Mouse (Mus musculus): Measurements from ENCODE around the gene Gm12216.
"Not testable (repeated sequence)": the region's sequence is repeated elsewhere in the genome, so short reads cannot be mapped to it uniquely, and the experiment has no call there.

Gene Gm12216

DNA sequence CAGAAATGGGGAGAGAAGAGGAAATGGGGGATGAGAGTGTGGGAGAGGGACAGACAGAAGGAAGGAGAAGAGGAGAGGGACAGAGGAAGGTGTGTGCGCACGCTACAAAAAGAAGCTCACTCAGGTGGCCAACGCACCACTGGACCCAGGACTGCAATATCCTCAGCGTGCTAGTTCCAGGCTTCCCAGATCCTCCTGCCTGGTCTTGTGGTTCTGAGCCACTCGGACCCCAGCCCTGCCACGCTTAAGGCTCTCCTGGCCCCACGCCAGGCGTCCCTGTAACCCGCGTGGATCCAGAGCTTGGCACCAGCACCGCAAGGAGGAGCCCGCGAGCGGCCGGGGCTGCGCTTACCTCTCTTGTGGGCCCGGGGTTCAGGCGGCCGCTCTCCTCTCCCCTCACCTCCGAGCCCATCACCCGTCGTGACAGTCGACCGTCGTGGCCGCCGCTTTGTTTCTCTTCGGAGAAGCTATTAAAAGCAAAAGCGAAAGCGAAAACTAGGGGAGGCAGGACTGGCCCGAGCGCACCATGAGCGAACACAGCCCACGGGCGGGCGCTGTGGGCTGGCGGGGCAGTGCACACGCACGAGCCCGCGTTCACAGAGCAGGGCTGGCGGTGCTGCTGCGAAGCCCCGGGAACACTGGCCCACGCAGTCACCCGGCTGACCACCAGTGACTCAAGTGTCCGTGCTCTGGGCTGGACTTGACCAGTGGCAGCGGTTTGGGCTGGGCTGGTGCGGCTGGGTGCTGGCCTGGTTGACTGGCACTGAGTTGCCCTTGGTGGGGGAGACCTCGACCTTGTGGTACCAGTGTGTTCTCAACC lies at the start of gene Gm12216:
Gm12216 (minus strand) TSS at position 496 of the 820 bp plus-strand sequence.
- peak; percentile 19 to 22 for DNase-seq

DNA sequence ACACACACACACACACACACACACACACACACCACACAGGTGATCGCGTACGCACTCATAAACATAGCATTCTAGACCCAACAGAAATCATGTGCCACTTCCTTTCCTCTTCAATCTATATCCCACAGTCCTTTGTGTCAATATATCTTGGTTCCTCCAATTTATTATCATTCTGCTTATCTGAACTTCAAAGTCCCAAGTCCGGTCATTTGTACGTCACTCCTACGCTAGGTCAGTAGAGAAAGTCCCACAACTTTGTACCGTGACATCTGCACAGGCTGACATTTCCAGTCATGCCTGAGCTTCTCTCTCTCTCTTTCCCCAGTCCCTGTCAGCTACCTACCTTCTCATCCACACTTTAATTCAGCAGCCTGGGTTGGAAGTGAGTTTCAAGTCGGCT lies 49.6 kb upstream of the Gm12216 start:
- DNase-seq, result no peak

DNA sequence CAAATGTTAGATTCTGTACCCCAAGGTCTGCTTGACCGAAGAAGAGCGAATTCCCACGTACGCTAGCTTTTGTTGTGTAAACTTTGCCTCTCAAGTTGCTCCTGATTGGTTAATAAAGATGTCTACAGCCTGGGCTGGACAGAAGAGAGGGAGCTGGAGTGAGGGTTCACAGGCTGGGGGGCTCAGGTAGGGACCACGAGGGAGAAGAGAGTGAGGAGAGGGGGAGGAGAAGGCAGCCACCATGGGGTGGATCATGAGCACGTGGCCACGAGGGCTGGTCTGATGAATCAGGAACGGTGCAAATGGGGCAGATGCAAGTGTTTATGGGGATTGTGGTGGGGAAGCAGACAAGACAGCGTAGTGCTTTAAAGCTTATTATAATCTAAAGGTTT lies 45.5 kb upstream of the Gm12216 start:
- no peak for DNase-seq

DNA sequence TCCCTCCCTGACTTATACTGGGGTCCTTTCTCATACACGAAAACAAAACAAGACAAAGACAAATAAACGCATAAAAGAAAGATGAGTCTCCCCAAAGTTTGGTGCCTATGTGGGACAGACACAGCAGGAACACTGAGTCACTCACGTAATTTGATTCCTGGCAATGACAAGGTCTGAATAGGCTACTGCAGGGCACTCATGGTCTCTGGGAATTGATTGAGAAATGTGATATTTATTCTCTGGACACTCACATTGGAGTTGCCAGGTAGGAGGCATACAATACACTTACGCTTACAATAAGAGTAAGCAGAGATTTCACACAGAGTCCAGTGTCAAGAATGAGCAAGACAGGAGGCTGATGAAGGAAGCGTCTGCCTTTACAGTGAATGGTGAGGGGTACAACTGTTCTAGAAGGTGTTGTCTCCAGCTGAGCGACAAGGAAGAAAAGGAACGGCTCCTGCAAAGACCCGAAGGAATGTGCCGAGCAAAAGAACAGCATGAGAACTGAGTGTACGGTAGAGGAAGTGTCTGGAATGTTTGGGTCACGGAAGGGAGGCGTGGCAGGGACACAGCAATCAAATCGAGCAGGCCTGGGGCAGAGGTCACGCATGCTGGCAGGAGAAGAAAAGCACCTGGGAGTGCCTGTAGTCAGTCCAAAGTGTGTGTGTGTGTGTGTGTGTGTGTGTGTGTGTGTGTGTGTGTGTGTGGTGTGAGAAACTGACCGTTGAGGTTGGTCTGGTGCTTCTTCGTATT lies 44.9 kb upstream of the Gm12216 start:
- no peak for DNase-seq

DNA sequence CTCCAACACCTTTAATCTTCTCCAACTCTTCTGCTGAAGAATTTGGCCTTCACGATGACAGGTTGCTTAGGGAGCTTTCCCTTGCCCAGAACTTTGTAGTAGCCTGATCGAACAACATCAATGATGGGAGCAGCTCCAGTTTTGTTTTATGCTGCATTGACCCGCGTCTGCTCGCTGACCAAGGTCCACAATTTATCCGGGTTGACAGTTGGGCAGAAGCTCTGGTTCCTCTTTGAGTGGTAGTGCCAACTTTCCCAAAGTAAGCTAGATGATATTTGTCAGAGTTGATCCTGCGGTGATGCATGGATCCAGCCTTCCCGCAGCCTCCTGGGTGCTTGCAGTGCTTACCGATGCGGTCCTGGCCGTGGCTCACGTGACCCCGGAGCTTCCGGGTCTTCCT lies 43.7 kb upstream of the Gm12216 start:
- no peak for DNase-seq

DNA sequence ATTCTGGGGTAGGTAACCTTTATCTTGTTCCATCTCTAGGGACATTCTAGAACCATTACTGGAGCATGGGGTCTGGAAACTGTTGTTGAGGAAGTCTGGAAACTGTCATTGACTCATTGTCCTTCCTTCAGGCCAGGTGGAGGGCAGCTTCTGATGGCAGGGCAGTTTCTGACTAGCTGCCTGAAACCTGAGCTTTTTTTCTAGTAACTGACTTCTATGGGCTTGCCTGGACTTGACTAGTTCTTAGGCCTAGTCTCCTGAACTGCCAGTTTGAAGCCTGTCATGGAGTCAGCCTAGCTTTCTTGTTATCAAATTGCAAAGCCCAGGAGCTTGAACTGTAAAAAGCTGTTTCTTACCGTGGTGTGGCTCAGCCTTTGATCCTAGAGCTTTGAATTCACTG lies 41.9 kb upstream of the Gm12216 start:
- DNase-seq, result no peak

DNA sequence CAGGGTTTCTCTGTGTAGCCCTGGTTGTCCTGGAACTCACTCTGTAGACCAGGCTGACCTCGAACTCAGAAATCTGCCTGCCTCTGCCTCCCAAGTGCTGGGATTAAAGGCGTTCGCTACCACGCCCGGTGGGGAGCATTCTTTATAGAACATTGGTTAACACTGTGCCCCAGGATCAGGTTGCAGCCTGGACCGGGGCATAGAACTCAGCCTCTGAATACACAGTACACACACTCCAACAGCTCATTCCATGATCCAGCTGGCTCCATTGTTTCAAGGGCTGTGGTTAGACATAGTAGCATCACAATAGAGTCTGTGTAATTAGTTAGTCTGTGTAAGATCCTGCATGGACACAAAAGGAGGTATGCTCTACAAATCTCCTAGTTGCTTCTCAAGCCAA lies 40.9 kb upstream of the Gm12216 start:
- no peak for DNase-seq

DNA sequence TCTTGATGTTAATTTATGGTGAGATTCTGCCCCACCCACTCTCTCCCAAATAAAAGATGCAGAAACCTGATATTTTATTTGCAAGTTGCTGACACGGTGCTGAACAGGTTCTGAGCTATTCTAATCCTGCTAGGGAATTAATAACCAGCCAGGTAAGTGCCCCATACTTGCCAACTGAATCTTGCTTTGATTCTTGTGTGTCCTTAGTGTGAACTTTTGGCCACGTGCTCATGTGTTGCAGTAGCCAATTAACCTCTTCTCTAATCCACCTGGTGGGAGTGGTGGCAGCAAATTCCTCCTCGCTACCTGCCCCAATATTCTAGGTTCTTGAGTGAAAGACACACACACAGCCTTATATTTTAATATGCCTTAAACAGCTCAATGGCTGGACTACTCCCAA lies 39.9 kb upstream of the Gm12216 start:
- DNase-seq, result no peak

DNA sequence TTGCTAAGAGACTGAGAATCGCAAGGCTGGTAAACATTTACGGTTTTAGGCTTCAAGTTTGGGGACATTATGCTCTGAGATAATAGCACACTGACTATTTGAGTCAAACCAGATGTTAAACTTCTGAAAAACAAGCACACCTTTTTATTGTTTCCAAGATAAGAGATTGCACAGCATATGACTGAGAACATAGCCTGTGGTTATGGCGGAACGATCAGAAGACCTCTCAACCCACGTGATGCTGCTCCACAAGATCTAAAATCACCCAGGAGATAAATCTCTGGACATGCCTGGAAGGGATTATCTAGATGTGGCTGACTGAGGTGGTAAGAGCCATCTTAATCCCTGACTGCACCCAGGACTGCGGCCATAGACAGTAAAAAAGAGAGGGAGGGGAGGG lies 37.9 kb upstream of the Gm12216 start:
- DNase-seq, result no peak

DNA sequence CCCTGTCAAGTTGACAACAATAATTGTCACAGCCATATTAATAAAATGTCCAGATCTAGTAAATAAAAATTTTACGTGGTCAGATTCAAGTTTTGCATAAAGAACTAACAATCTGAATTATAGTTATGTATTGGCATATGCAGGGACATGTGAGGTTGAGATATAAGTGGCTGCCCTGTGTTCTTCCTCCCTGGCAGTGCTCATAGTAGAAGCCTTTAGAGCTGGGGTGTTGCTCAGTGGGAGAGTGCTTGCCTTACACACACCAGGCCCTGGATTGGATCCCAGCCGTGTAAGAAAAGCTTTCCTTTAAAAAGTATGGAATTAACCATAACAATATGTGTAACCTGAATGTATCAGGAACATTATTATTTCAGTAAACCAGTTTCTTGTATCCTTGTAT lies 34.4 kb upstream of the Gm12216 start:
- DNase-seq, result no peak

DNA sequence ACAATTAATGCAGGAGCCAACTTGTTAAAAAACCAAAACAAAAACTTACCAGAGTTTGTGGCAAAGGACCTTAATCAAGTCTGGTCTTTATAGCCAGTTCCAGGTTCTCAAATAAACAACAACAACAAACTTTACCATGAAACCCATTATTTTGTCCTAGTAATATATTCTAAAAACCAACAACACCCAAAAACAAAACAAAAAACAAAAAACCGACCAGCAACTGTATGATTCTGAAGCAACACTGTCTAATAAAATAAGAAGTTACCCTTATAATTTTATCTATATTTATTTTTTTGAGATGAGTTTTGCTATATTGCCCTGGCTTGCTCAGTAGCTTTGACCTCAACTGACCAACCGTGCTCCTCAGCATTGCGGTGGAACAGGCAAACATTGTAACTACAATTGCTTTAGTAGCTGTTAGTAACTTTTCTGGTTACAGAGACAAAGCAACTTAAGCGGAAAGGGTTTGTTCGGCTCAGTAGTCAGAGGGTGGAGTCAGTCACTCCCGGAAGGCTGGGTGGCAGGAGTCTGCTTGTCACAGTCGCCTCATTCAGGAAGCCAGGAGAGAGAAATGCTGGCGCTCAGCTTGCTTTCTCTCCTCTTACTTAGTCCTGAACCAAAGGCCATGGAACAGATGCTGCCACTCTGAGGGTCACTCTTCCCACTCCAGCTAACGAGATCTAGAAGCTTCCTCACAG lies 33.8 kb upstream of the Gm12216 start:
- DNase-seq, result no peak

DNA sequence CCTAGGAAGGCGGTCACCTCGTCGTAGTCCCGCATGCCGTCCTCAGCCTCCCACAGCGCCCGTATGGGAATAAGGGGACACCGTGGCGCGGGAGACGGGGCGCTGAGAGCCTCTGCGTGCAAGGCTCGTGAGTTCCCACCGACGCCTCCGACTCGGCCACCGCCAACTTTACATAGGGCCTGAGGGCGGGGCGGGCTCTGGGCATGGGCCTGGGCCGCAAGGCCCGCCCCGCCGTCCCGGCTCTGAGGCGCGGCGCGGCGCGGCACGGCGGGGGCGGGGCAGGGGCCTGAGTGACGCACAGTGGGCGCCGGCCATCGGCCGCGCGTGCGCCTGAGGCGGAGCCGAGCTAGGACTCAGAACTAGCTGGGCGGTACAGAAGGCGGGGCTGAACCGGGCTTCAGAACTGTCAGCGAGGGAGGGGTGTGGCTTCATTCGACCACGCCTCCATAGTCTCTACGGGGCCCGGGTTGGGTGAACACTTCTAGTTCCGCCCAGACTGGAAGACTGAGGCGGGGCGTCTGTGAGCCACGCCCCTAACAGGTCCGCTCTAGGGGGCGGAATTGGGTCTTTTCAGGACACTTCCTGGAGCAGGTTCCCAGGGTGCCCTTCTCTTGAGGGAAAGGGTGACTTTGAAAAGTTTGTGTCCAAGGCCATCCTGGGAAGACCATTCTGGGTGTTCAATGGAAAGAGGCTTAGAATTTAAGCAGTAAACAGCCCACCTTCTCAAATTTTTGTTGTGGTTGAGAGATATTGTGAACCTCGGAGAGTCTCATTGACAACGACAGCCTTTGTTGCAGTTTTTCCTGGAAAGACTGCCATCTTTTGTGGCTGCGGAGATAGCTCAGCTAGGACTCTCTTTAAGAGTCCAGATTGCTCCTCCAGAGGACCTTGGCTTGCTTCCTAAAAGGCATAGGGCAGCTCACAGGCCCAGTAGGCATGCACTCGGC lies 32.7 kb upstream of the Gm12216 start, which contains the start of gene Slc22a5:
Slc22a5 (minus strand) TSS at position 156 of the 947 bp plus-strand sequence.
- DNase-seq, result peak; percentile 98 to 99

DNA sequence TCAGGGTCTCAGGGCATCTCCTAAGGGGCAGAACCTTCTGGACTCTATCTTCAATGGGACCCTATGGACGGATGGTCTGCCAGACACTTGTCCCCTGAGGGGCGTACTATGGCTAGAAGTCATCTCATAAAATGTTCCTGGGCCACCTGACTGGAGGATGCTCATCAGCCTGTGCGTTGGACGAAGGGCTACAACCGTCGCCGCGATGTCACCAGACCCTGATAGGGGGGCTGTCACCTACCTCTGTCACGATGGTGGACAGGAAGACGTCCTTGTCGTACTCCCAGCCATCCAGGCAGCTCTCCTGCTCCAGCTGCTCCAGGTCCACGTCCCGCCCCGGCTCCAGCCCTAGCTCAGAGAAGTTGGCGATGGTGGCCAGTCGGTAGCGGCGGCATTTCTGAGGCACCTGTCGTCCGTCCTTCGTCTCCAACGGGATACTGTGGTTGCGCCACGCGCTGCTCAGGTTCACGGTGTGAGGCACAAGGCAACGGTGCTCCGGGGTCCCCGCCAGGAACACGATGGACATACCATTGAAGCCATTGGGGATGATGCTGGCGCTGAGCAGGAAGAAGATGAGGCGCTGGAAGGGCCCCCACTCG lies 31.9 kb upstream of the Gm12216 start:
- DNase-seq, result peak in 1 of 2 experiments; percentile 49

DNA sequence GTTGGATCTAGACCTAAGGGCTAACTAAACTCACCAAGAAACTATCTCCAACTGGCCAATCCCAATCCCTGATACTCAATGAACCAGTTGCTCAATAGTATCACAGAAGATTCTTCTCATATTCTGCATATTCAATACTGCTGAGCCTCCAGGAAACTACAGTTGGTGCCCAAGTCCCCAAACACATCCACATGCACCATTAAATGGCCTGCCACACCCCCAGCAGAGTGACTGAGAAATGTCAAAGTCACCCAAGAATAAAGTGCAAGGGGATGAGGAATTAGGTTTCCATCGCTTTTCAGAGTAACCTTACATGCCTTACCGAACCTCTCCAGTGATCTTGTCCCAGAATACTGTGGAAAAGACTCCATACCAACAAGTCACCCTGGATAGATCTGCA lies 31.2 kb upstream of the Gm12216 start:
- no peak for DNase-seq

DNA sequence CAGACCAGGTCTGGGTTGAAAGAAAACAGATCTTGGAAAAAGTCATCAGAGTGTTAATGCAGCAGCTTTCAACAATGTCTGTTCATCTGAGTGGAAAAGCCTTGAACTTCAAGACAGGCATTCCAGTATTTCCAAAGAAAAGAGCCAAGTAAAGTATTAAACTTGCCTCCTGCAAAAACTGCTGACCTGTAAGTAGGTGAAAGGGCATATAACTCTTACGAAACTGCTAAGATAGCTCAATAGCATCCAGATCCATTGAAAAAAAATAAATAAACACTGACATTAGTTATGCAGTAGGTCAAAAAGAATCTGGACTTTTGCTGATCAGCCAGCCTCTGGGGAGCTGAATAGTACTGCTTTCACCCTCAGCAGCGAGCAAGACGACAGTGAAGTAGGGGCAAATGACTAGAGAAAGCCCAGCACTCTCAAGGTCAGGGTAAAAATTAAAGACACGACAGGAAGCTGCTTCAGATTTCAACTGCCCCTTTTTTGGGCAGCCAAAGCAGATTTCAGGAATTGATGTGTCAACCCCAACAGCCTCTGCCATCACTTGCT lies 30.1 kb upstream of the Gm12216 start:
- DNase-seq, result no peak

DNA sequence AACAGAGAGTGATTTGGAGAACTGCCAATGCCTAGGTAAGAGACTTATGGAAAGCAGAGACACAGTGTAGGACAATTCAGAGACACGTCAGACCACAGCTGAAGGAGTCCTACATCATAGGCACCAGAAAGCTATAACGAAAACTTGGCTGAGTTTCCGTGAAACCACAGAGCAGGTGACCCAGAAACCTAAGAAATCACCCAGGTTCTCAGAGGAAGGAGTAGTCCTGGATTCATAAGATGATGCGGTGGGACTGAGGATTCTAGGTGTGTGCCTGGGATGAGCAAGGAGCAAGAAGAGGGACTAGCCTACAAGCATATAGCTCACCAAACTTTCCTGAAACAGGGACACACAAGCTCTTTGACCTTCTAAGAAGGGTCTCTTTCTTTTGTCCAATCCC lies 29.2 kb upstream of the Gm12216 start:
- DNase-seq, result no peak

DNA sequence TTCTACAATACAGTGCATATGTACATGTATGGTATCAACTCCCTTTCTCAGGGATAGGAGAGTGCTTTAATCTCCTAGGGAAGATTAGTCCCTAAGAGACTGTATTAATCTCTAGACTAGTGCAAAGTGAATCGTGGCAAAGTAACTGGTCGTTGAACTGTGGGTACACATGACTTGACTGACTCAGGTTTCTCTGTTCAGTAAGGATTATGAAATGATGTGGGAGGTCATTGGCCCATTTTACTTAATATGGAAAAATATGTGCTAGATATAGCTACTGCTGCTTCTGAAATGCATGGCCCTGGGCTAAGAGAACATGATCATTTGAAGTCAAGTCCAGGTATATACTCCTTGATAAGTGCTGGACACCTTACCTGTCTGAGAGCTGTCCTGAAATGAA lies 24.2 kb upstream of the Gm12216 start:
- DNase-seq, result no peak

DNA sequence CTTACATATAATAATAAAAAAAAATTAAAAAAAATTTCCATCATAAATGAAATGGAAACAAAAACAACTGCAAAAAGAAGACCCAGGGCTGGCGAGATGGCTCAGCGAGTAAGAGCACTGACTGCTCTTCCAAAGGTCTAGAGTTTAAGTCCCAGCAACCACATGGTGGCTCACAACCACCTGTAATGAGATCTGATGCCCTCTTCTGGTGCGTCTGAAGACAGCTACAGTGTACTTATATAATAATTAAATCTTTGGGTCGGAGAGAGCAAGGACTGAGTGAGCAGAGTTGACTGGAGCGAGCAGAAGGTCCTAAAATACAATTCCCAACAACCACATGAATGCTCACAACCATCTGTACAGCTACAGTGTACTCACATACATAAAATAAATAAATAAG lies 19.0 kb upstream of the Gm12216 start:
- DNase-seq, result not testable (repeated sequence)

DNA sequence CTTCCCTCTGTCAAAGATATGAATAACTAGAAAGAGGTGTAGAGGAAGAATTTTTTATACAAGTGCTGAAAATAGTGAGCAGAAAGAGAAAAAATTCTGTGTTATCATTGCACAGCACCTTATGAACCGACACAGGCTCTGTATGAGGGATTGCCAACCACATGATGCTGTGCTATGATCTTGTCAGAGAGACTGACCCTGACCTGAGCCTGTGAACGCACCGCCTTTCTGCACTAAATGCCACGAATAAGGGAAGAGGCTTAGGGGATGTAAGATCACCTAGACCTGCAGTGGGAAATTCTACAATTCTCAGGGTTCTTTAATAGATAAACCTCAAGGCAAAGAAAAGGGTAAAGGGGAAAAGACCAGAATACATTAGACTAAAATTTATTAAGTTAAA lies 17.4 kb upstream of the Gm12216 start:
- no peak for DNase-seq

DNA sequence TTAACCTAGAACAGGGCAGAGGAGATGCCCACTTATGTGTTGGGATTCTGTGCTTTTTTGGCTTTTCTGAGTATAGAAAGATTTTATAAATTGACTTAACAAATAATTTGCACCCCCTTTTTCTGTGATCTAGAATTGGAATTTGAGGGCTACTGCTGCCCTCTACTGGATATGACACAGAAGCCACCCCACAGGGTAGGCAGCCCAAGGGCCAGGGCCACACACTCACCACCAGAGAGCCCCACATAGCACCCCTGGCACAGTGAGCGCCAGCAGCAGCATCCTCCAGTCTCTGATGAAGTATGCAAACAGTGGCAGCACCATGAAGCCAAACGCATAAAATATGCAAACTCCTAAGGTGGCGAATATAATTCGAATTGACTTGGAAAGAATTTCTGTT lies 15.7 kb upstream of the Gm12216 start:
- DNase-seq, result no peak

DNA sequence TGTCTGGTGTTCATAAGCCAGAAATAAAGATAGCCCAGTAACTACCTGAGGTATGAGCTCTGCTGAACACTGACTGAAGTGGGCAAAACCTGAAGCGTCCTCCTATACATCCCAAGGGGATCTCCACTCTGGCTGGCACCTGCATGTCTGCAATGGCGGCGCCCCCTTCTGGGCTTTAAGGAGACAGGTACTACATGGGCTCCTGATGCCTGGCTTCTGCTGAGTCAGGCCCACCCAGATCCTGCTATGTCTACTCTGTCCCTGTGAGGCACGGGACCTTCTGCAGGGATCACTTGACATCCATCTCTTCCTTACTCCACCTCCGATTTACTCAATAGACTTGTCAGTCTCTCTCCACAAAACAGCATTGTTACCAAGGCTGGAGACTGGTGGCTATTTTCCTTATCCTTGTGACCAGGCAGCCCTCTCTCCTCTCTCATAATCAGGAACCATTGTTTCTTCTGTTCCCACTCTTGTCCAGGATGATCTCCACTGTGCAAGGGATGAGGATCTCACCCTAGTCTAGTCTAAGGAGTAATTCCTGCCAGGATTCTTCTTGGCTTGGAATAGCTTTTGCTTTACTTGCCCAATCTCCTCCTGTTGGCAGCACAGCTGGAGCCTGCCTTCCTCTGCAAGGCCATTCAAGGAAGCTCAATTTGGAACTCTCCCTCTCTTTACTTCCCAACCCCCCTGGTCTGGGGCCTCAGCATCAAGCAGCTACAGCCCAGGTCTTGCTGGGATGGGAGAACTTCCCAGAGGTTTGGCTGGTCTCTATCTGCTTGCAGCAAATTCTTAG lies 15.1 kb upstream of the Gm12216 start:
- DNase-seq, result not testable (repeated sequence)

Data from cerebellum, postnatal 36 days (tissue).